ENCODE assay signal across 8 mouse cellular contexts in the genomic region with DNA sequence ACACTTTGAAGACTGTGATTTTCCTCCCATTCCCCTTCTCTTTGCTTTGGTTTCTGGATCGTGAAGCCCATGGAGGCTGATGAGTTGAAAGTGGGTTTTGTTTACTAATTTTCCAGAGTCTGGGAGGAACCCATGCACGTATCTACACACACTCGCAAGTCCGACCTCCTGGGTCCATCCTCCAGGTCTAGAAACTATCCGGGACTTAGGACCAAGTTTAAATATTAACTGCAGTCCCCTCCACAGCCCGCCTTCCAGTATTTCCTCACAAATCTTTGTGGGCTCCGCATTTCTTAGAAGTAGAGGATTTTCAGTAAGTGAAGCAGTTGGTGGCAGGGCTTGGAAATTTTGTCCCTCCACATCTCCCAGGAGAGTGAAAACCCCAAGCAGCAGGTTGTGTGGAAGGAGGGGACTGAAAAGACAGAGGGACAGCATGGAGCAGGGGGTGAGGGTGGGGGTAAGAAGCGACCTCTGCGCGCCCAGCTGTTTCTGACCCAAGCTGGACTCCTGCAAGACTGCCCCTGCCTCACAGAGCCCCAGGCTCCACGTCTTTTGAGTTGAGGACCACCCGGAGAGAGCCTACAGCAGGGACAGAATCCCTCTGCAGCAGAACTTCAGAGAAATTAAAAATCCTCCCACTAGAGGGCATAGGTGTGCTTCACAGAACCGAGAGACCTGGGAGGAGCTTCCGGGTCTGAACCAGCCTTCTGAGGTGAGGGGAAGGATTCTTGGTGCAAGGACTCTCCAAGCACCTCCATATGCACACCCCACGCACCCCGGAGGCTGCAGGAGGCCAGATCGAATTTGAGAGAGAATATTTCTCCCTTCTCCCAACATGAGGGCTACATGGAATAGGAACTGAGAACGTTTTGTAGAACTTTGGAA.
DNase-seq lines count a peak whose midpoint lies in the region; ATAC-seq and TF ChIP-seq lines count a peak whose summit lies in the region.
"Not testable (repeated sequence)": the region's sequence is repeated elsewhere in the genome, so short reads cannot be mapped to it uniquely, and the experiment has no call there.

No protein-coding gene starts in this region.

- not testable (repeated sequence) for TF ChIP-seq EP300 in liver, embryonic 14.5 days (IDR thresholded peaks at IDR 0.05; ENCODE audit: low read depth)

- H3K4me3 ChIP-seq in E14TG2a.4 (replicated peaks; ENCODE audit: low read length); midbrain, embryonic 15.5 days; stomach, embryonic 14.5 days (ENCODE audit: low read depth, low read length): not testable (repeated sequence)
- H3K4me3 ChIP-seq in liver, embryonic 14.5 days (ENCODE audit: insufficient read depth in 1 of 2, low read depth in 2 of 2, low read length in 2 of 2) = 0 out of 4 replicates have a peak overlapping the region, but pooled peaks of 1 of the 2 experiments have one; percentile 7

- H3K36me3 ChIP-seq in E14TG2a.4 (ENCODE audit: insufficient read depth, low read length); liver, embryonic 14.5 days (replicated peaks; ENCODE audit: control insufficient read depth, insufficient read depth, low read depth); midbrain, embryonic 15.5 days (replicated peaks); stomach, embryonic 14.5 days (ENCODE audit: control insufficient read depth, insufficient read depth, low read length): not testable (repeated sequence)

- 0 out of 2 replicates have a peak, but pooled peaks have one; percentile 3 for TF ChIP-seq CTCF in E14TG2a.4 (conservative IDR thresholded peaks at IDR 0.05; ENCODE audit: low read length)
- peak; percentile 35; the same call in 1 of the 2 replicates for TF ChIP-seq CTCF in liver, embryonic 14.5 days (IDR thresholded peaks at IDR 0.05; ENCODE audit: low read depth)

- peaks cover 17% of the 10 kb centered on the region for H3K9me3 ChIP-seq in E14TG2a.4 (ENCODE audit: low read length)
- H3K9me3 ChIP-seq in liver, embryonic 14.5 days (ENCODE audit: control insufficient read depth, low read length); midbrain, embryonic 15.5 days; stomach, embryonic 14.5 days (ENCODE audit: control insufficient read depth, low read depth, low read length): not testable (repeated sequence)

- H3K9ac ChIP-seq in liver, embryonic 14.5 days (replicated peaks); midbrain, embryonic 15.5 days; stomach, embryonic 14.5 days (replicated peaks; ENCODE audit: low read depth, low read length): not testable (repeated sequence)

- ATAC-seq in liver, embryonic 14.5 days (ENCODE audit: insufficient read depth) = not testable (repeated sequence)
- peak; percentile 73 for ATAC-seq in midbrain, embryonic 15.5 days (replicated peaks)
- ATAC-seq in stomach, embryonic 14.5 days (ENCODE audit: insufficient number of reproducible peaks, insufficient read depth, low FRiP score, low read depth) = peak; percentile 75; the same call in 1 of the 2 replicates

- H3K4me1 ChIP-seq in E14TG2a.4 (replicated peaks; ENCODE audit: low read depth, low read length) = peaks cover 29% of the 10 kb centered on the region
- not testable (repeated sequence) for H3K4me1 ChIP-seq in liver, embryonic 14.5 days (replicated peaks; ENCODE audit: control insufficient read depth in 2 of 2, insufficient read depth in 2 of 2, low read length in 1 of 2); midbrain, embryonic 15.5 days; stomach, embryonic 14.5 days (ENCODE audit: control insufficient read depth, insufficient read depth, low read length)

- not testable (repeated sequence) for H3K4me2 ChIP-seq in liver, embryonic 14.5 days (ENCODE audit: low read depth); midbrain, embryonic 15.5 days; stomach, embryonic 14.5 days (replicated peaks; ENCODE audit: low read depth, low read length)

- not testable (repeated sequence) for H3K27me3 ChIP-seq in E14TG2a.4 (ENCODE audit: insufficient read depth, low read length); liver, embryonic 14.5 days (ENCODE audit: control insufficient read depth, insufficient read depth, low read length); midbrain, embryonic 15.5 days (replicated peaks); stomach, embryonic 14.5 days (ENCODE audit: control insufficient read depth, insufficient read depth, low read length)

- not testable (repeated sequence) for H3K27ac ChIP-seq in liver, embryonic 14.5 days; midbrain, embryonic 15.5 days; stomach, embryonic 14.5 days (ENCODE audit: low read length)

- DNase-seq in embryo, embryonic 10.5 days (ENCODE audit: low spot score) = peak; percentile 40
- DNase-seq in frontal cortex, postnatal 36 days (ENCODE audit: low spot score in 2 of 2) = peak; percentile 14 to 15
- peak; percentile 38 for DNase-seq in induced T-regulatory cell, adult 2 months (ENCODE audit: low read depth)
- peak; percentile 41 to 65 for DNase-seq in kidney, postnatal 25 days
- not testable (repeated sequence) for DNase-seq in liver, embryonic 14.5 days (ENCODE audit: low read depth in 3 of 3, low spot score in 3 of 3)

- WGBS in liver, embryonic 14.5 days (ENCODE audit: insufficient replicate concordance) = 27% methylated on average over 16 of the region's 18 CpGs
- WGBS in midbrain, embryonic 15.5 days = 42% methylated on average over 18 of the region's 18 CpGs
- WGBS in stomach, embryonic 14.5 days = 34% methylated on average over 16 of the region's 18 CpGs
